Mouse (Mus musculus): ENCODE results near the gene Slc38a1.

Gene Slc38a1

GRCm38 (mm10) chr15:96562521-96562920 is 80.2 kb downstream of the Slc38a1 start:
- no peak for DNase-seq (ENCODE audit: low read depth, low spot score)

GRCm38 (mm10) chr15:96560576-96561298 is 82.0 kb downstream of the Slc38a1 start:
- DNase-seq (ENCODE audit: low read depth, low spot score): no peak

GRCm38 (mm10) chr15:96551569-96552380 is 90.9 kb downstream of the Slc38a1 start:
- DNase-seq (ENCODE audit: low read depth, low spot score): peak; percentile 88

GRCm38 (mm10) chr15:96551107-96551506 is 91.6 kb downstream of the Slc38a1 start:
- DNase-seq (ENCODE audit: low read depth, low spot score): no peak

DNA sequence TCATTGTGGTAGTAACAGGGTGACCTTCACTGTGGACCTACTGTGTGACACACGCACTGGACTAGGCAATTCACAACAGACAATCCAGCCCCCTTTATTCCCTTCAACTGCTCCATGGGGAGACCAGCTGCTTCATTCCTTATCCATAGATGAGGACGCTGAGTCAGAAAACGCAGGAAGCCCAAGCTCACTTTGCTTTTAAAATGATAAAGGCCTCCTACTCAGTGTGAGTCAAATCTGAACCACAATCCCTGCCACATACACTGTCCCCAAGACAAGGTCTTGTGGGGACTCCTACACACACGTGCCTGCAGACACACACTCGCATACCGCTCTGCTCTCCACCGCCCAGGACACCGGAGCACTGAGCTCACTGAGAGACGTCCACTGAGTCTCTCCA is 94.3 kb downstream of the Slc38a1 start:
- DNase-seq (ENCODE audit: low read depth, low spot score): no peak

- DNase-seq (ENCODE audit: low read depth, low spot score): no peak
Measured at GRCm38 (mm10) chr15:96547256-96548195, 95.2 kb downstream of the Slc38a1 start.

DNA sequence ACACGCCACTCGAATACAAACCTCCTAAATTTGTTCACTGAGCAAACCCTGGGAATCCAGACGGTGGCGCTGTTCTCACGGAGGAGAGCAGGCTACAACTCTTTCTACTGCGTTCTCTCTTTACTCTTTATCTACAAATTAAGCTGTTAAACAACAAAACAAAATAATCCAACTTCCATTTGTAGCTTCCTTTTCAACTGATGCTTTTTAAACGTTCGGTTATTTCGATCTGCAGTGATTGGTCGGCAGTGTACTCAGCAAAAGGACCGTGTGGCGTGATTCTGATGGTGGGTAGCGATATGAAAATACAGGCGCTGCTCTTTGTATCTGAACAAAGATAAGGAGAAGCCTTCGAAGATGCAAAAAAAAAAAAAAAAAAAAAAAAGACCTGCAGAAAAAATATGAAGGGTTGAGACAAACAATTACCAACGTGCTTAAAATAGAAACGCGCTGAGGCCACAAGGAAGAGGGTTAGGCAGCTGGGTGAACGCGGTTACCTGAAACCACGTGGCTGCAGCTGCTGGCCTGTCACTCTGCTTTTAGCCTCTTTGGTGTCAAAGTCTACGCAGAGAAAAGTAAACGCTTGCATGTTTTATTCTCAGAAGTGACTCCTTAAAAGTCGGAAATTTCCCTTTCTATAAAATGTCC is 99.4 kb downstream of the Slc38a1 start:
- peak; percentile 80 for DNase-seq (ENCODE audit: low read depth, low spot score)

GRCm38 (mm10) chr15:96542135-96542534 is 100.6 kb downstream of the Slc38a1 start:
- no peak for DNase-seq (ENCODE audit: low read depth, low spot score)

DNA sequence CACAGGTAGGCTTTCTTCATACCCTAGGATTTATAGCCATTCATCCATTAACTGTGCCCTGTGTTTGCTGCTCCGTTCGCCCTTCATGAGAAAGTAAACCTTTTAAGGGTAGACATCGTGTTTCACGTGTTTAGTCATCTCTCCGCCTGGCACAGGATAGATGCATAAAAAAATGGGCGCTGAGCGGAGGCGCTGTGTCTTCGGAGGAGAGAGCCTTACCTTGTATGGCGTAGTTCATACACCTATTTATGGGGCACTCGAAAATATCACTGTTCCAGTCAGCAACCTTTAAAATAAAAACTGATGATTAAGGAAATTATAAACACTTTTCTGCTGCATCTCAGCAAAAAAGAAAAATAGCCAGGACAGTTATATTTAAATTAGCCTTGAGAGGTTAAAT is 105.4 kb downstream of the Slc38a1 start:
- DNase-seq (ENCODE audit: low read depth, low spot score): no peak

- DNase-seq (ENCODE audit: low read depth, low spot score): no peak
Measured at GRCm38 (mm10) chr15:96536412-96536811, 106.3 kb downstream of the Slc38a1 start.

GRCm38 (mm10) chr15:96527686-96528085 is 115.0 kb downstream of the Slc38a1 start:
- no peak for DNase-seq (ENCODE audit: low read depth, low spot score)

DNA sequence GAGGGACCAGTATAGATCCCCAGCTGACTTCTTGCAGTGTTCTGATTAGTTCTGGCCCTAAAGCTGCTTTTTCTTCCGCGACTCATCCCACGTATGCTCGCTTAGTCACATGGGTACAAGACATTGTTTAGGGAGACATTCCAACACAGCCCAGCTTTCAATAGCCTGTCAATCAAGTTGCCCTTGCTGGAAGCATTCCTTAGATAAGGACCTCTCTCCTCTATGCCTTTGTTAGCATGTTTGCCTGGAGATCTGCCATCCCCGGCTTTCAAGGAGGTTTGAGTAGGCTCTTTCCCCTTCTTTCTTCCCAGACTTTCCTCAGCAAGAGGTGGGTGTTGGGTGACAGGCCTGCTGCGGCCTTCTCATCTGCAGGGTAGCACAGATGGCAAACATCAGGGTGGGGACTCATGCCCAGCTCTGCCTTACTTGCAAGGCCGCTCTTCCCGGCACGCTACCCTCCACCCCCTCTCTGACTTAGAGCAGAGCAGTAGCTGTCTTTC is 118.4 kb downstream of the Slc38a1 start:
- peak; percentile 95 for DNase-seq (ENCODE audit: low read depth, low spot score)

Measured in 3T3-L1 (cell line).